Comparison of ENCODE assay signal across 26 mouse cellular contexts in genomic region chr6:86702577-86702976, GRCm38 (mm10). TPM values are rescaled to one million over a fixed set of nuclear protein-coding genes. Genes with fewer than 3 reads are reported as not detected.
DNase-seq lines count a peak whose midpoint lies in the region; ATAC-seq lines count a peak whose summit lies in the region.
"Had no signal": no experiment of that assay in that cellular context is flagged by ENCODE, and none has a peak within 500 bp of the region (broad histone marks: within the 10 kb centered on the region; RNA-seq: fewer than 3 reads in every experiment).

No protein-coding gene starts in this region.

- no peak overlapping the region for H3K4me3 ChIP-seq in liver, embryonic 13.5 days (replicated peaks)
- no peak overlapping the region for H3K4me3 ChIP-seq in liver, embryonic 15.5 days (replicated peaks)
- H3K4me3 ChIP-seq: embryonic facial prominence, embryonic 12.5 days; embryonic facial prominence, embryonic 15.5 days; forebrain, embryonic 12.5 days; forebrain, embryonic 15.5 days; gastrocnemius, adult 2 months; hindbrain, embryonic 12.5 days; hindbrain, embryonic 15.5 days had no signal

- no peak overlapping the region; the same call in 1 of the 2 replicates for H3K27ac ChIP-seq in liver, embryonic 13.5 days
- 0 out of 2 replicates have a peak overlapping the region, but pooled peaks have one; percentile 39 for H3K27ac ChIP-seq in liver, embryonic 15.5 days (replicated peaks)
- H3K27ac ChIP-seq: embryonic facial prominence, embryonic 12.5 days; embryonic facial prominence, embryonic 15.5 days; forebrain, embryonic 12.5 days; forebrain, embryonic 15.5 days; gastrocnemius, adult 2 months; hindbrain, embryonic 12.5 days; hindbrain, embryonic 15.5 days had no signal

- WGBS in liver, embryonic 13.5 days (ENCODE audit: insufficient replicate concordance), result 75% methylated on average over 9 of the region's 9 CpGs
- WGBS in liver, embryonic 15.5 days (ENCODE audit: insufficient replicate concordance), result 70% methylated on average over 9 of the region's 9 CpGs

- H3K9ac ChIP-seq in liver, embryonic 13.5 days, result no peak overlapping the region
- no peak overlapping the region for H3K9ac ChIP-seq in liver, embryonic 15.5 days
- H3K9ac ChIP-seq: embryonic facial prominence, embryonic 12.5 days; embryonic facial prominence, embryonic 15.5 days; forebrain, embryonic 12.5 days; forebrain, embryonic 15.5 days; hindbrain, embryonic 12.5 days; hindbrain, embryonic 15.5 days had no signal

- peak; percentile 11 for DNase-seq in kidney, adult 18-20 months
- no peak for DNase-seq in kidney, adult 9 months
- DNase-seq in liver, embryonic 13.5 days, result no peak
- DNase-seq in yolk sac, embryonic 10.5 days (ENCODE audit: low spot score), result peak; percentile 80
- no peak for DNase-seq in frontal cortex, postnatal 25 days (ENCODE audit: low spot score in 2 of 2)
- DNase-seq in layer of hippocampus, adult 18-20 months (ENCODE audit: low spot score in 2 of 2), result no peak
- DNase-seq: adrenal gland, adult 2 months; adrenal gland, postnatal 14 days; B cell, adult 2 months; cerebellum, adult 11 months; cerebellum, adult 2 months; cerebellum, adult 9-11 months; cerebellum, postnatal 25 days; gastrocnemius, adult 2 months; gastrocnemius, postnatal 14 days; heart, adult 11 months had no signal

- H3K27me3 ChIP-seq in liver, embryonic 13.5 days, result no peaks in the 10 kb centered on the region
- no peaks in the 10 kb centered on the region for H3K27me3 ChIP-seq in liver, embryonic 15.5 days
- H3K27me3 ChIP-seq: CH12.LX; embryonic facial prominence, embryonic 12.5 days; embryonic facial prominence, embryonic 15.5 days; forebrain, embryonic 12.5 days; forebrain, embryonic 15.5 days; hindbrain, embryonic 12.5 days; hindbrain, embryonic 15.5 days had no signal

- H3K4me2 ChIP-seq in liver, embryonic 13.5 days, result no peak overlapping the region
- H3K4me2 ChIP-seq in liver, embryonic 15.5 days, result no peak overlapping the region
- H3K4me2 ChIP-seq: embryonic facial prominence, embryonic 12.5 days; embryonic facial prominence, embryonic 15.5 days; forebrain, embryonic 12.5 days; forebrain, embryonic 15.5 days; heart, embryonic 11.5 days; hindbrain, embryonic 12.5 days; hindbrain, embryonic 15.5 days had no signal

- no peaks in the 10 kb centered on the region for H3K9me3 ChIP-seq in liver, embryonic 13.5 days (replicated peaks)
- H3K9me3 ChIP-seq in liver, embryonic 15.5 days (replicated peaks), result no peaks in the 10 kb centered on the region
- H3K9me3 ChIP-seq: embryonic facial prominence, embryonic 12.5 days; embryonic facial prominence, embryonic 15.5 days; forebrain, embryonic 12.5 days; forebrain, embryonic 15.5 days; G1E; hindbrain, embryonic 12.5 days; hindbrain, embryonic 15.5 days had no signal

- peaks cover 45% of the 10 kb centered on the region for H3K36me3 ChIP-seq in liver, embryonic 13.5 days
- H3K36me3 ChIP-seq in liver, embryonic 15.5 days (replicated peaks), result peaks cover 37% of the 10 kb centered on the region

- ATAC-seq in liver, embryonic 13.5 days (ENCODE audit: low read depth), result peak; percentile 73
- ATAC-seq in liver, embryonic 15.5 days (ENCODE audit: insufficient read depth), result peak; percentile 51
- ATAC-seq: forebrain, embryonic 15.5 days had no signal

- H3K4me1 ChIP-seq in liver, embryonic 13.5 days (replicated peaks), result peaks cover 9% of the 10 kb centered on the region
- peaks cover 6% of the 10 kb centered on the region; the same call in 1 of the 2 replicates for H3K4me1 ChIP-seq in liver, embryonic 15.5 days (replicated peaks)
- H3K4me1 ChIP-seq: embryonic facial prominence, embryonic 12.5 days; embryonic facial prominence, embryonic 15.5 days; forebrain, embryonic 12.5 days; forebrain, embryonic 15.5 days; hindbrain, embryonic 12.5 days; hindbrain, embryonic 15.5 days had no signal

RNA-seq across cellular contexts. Expression of gene Snrnp27, which starts 18.3 kb away (rescaled TPM):
- polyA plus RNA-seq in liver, embryonic 13.5 days (2015; fragmentation: Nextera tagmentation; extraction: Ambion mirVana), result 71.2 and 86.4 TPM in 2 replicates
- 37.5 and 47.5 TPM in 2 replicates for polyA plus RNA-seq in liver, embryonic 15.5 days (2015; fragmentation: Nextera tagmentation; extraction: Ambion mirVana)
- total RNA-seq in layer of hippocampus, adult 18-20 months (2021), result 10 to 100 TPM; 64.8 to 65.2 TPM

RNA-seq across cellular contexts. Expression of gene Gmcl1, which starts 30.6 kb away (rescaled TPM):
- polyA plus RNA-seq in liver, embryonic 13.5 days (2015; fragmentation: Nextera tagmentation; extraction: Ambion mirVana), result 8.9 and 10.3 TPM in 2 replicates
- polyA plus RNA-seq in liver, embryonic 15.5 days (2015; fragmentation: Nextera tagmentation; extraction: Ambion mirVana), result 7.1 and 7.8 TPM in 2 replicates
- 10 to 100 TPM; 24.7 to 28.5 TPM for total RNA-seq in layer of hippocampus, adult 18-20 months (2021)

RNA-seq across cellular contexts. Expression of gene Mxd1, which starts 33.6 kb away (rescaled TPM):
- polyA plus RNA-seq in liver, embryonic 13.5 days (2015; fragmentation: Nextera tagmentation; extraction: Ambion mirVana), result 32.9 and 38.7 TPM in 2 replicates
- 48.8 and 58.0 TPM in 2 replicates for polyA plus RNA-seq in liver, embryonic 15.5 days (2015; fragmentation: Nextera tagmentation; extraction: Ambion mirVana)
- 10 to 100 TPM; 18.6 to 19.0 TPM for total RNA-seq in layer of hippocampus, adult 18-20 months (2021)

Comparison
In these comparisons a context has a peak if more than half of its experiments do, and no peak if none do; other contexts are left out.
1. DNase-seq: peak in kidney, adult 18-20 months (single experiment) and yolk sac, embryonic 10.5 days (single experiment); none in kidney, adult 9 months (single experiment), liver, embryonic 13.5 days (single experiment), frontal cortex, postnatal 25 days (0 of 2) and layer of hippocampus, adult 18-20 months (0 of 2).